Mouse (Mus musculus): ENCODE results near the gene Cdc42.

DNA sequence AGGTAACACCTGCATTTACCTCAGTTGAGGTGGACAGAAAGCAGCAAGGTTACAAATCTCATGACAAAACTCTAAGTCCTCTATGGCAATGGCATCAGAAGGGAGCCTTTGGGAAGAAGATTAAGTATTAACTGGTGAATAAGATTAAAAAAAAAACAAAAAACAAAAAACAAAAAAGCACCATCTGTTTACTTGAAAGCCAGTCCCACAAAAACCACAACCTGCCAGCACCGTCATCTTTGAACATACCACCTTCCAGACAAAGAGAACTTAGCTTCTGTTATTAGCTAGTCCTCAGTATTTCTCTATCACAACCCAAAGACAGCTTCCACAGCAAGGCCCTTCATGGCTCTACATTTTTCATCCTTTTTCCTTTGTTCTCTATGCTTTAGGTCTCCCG is 12.4 kb downstream of the Cdc42 start:
- TF ChIP-seq CTCF (conservative IDR thresholded peaks at IDR 0.05; ENCODE audit: low read length) (no peak), POU5F1 (IDR thresholded peaks at IDR 0.05; ENCODE audit: borderline replicate concordance, low read length) (no peak)
